Mouse (Mus musculus): ENCODE measurements around the gene 4933402D24Rik.

The 4933402D24Rik gene

DNA sequence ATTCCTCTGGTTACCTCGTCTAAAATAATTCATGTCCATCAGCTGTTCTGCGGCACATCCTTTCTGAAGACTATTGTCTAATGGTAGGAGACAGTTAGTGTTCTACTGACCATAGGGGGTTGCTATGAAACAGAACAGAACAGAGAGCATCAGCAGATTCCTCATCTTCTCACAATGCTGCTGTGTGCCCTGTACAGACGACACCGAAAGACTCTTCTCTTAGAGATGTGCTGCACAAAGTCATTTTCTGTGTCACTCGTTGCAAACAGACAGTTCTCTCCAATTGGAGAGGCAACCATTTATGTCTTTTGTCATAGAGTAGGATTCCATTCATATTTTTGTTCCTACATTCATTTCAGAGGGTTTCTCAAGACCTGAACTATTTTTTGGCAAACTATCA is at the start of gene 4933402D24Rik:
Gene 4933402D24Rik, minus strand, starts transcription at position 101 of the 400 bp plus-strand sequence.
- CTCF ChIA-PET: no interaction called here

DNA sequence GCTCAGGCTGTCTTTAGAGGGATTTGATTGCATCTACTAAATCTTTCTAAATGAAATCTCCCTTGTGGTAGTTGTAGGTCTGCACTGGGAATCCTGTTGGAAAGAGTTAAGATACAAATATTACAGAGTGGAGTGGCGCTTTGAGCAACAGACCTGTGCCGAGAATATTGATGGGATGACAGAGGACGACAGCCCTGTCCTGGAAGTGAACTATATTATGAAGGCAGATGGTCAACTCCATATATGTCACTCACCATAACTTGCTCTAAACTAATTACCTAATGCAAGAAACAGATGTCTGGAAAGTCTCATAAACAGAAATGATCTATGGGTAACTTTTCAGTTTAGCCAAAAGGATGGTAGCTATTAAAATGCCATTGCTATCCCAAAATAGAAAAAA is 39.5 kb upstream of the 4933402D24Rik start:
- CTCF ChIA-PET: no interaction called here

DNA sequence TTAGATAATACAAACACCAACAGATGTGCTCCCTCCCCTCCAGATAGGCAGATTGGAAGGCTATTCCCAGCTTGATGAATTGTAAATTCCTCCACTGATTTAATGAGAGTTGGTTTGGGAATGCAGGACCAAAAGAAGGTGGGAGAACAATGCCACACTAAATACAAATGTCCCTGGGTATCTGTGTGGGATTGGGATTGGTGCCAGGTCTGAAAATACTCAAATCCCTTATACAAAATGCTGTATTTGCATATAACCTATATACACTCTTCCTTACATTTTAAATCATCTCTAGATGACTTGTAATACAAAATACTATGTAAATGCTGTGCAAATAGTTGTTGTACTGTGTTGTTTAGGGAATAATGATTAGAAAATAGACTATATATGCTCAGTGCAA is 36.0 kb upstream of the 4933402D24Rik start:
- CTCF ChIA-PET: no interaction called here

DNA sequence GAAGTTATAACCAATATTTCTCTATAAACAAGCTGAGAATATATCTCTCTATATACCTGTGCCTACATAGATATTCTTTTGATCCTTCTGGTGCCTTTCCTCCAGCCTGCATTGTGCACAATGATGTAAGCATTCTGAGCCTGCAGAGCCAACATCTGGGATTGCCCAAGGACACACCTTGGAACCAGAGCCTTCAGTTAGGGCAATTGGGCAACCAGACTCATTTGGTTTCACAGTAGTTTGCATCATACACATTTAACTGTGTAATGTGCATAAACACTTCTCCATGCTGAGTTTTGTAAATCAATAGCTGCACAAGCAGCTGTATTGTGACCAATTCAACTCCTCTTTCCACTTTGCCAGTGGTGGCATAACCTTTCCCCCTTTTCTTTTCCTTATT is 25.3 kb upstream of the 4933402D24Rik start:
- CTCF ChIA-PET: no interaction called here

DNA sequence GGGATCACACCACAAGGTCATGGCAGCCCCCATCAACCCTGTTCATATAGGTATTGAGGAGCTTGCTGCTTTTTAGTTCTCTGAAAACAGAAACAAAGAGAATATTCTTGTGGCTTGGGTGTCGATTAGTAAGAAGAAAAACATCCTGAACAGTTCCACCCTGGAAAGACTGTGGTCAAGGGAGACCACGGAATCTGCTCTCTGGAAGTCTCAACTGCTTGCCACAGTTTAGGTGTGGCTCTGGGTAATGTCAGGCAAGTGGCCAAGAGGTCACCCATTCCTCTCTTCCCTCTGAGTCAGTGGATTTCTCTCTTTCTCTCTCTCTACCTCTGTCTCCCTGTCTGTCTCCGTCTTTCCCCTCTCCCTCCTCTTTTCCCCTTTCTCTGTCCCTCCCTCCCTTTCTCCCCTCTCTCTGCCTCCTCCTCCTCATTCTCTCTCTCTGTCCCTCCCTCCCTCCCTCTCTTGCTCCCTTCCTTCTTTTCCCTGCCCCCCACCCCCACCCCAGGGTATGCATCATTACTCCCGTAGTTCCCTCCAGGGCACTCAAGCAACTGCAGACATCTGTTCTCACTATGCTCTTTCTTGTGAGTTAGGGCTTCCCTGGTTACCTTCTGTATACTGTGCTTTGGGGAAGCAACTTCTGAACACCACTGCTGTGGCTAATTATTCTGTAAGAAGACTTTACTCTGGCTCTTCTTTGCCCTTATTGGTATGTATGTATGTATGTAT is 8.0 kb upstream of the 4933402D24Rik start:
- CTCF ChIA-PET: no interaction called here

DNA sequence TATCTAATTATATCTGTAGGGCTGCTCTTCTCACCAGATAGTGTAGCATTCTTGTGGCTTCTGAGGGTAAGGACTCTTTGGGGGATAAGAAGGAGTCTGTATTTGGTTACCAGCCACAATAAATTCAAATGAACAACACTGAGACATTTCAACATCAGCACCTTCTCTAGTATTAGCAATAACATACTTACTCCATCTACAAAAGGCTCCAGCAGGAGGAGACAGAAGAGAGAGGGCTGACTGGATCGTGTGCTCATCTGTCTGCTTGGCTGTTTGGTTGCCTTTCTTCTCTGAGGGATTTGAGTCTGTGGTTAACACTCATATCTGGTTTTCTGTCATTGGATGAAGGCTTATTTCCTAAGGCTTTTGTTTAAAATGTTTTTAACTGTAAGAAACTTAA is 7.3 kb upstream of the 4933402D24Rik start:
- CTCF ChIA-PET: no interaction called here

DNA sequence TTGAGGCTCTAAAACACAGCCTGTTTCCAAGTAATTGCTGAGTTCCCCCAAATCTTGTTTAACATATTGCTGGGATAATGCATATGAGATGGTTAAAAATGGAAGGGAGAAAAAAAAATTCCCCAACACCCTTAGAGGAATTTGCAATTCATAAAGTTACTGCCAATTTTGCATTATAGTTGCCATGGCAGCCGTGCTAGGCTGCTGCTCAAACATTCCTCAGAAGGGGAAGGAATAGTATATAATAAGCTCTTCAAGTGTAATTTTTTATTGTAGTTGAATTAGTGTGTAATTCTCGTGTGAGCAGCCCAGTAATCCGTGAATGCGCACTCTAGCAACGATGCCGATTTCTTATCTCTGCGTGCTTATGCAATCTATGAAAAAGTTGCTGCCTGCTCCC is 1.2 kb upstream of the 4933402D24Rik start:
- CTCF ChIA-PET: no interaction called here

DNA sequence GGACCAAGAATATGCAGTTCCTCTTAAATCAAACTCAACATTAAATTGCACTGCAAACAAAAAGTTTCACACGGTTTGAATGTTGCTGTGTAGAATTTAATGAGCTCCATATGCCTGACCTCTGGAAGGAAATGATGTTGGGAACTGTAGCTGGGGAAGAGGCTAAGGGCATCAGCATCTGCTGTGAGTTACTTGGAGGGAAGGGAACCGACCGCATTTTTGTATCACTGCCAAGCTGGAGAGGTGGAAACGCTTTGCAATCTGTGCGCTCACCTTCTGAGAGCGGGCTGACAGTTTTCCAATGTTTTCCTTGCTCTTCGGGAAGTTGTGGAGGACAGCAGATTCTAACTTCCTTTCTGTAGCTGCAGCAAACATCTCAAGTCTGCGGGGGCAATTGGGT is 955 bp downstream of the 4933402D24Rik start:
- CTCF ChIA-PET: no interaction called here

DNA sequence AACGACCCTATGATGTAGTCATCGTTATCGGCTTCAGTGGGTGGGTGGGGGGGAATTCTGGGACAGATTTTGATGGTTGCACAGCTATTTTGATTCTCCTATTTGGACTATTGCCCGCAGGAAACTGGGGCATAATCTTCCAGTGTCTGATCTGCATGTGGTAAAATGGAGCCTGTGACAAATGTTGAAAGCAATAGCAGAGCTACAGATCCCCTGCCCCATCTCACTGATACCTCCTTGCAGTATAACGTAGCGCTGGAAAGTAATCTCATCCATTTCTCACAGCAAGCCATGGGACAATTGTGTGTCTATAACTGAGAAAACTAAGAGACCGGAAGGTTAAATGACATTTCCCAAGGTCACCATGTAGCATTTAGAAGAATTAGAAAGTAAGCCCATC is 4.7 kb downstream of the 4933402D24Rik start:
- CTCF ChIA-PET: no interaction called here

DNA sequence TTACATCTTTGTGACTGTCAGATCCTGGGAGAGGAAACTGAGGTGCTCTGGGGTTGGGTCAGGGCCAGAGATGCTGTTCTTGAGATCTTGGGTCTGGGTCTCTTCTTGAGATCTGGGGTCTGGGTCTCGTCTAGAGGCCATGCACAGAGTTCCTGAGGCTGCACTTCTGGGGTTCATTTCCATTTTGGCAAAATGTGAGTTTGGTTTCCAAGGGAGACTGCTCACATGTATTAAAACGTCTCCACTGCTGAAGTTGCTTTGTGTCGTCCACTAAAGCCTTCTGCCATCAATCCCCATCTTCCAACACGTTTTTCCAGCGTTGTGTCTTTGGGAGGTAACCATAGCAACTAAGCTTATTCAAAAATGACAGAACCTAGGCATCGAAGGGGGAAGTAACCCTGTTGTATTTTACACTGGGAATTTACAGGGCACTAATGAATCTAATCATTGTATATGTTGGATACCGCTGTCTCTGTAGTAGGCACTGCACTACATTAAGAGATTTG is 5.1 kb downstream of the 4933402D24Rik start:
- CTCF ChIA-PET: no interaction called here

DNA sequence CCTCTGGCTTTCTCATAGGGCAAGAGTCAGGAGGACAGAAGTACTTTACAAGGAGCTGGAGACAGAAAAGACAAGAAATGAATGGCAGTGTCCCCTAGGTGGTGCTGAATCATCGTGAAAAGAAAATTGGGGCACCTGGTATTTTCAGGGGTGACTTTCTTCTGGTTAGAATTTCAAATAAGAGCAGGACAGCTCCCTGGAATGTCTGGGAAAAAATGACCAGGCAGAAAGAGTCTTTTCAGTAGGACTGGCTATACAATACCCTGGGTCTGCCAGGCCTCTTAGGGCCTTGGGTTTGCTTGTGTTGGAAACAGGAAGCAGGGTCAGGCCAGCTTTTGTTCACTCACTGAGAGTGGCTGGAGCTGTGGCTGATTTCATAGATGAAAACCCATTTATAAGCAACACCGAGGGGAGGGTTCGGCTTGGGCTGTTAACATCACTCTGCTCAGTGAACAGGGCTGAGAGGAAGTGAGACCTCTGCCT is 5.8 kb downstream of the 4933402D24Rik start:
- CTCF ChIA-PET: interaction anchor here (0.7 kb wide), 1 partner anchor 757 kb away, joined by 3 read pairs; no protein-coding TSS in a partner anchor

DNA sequence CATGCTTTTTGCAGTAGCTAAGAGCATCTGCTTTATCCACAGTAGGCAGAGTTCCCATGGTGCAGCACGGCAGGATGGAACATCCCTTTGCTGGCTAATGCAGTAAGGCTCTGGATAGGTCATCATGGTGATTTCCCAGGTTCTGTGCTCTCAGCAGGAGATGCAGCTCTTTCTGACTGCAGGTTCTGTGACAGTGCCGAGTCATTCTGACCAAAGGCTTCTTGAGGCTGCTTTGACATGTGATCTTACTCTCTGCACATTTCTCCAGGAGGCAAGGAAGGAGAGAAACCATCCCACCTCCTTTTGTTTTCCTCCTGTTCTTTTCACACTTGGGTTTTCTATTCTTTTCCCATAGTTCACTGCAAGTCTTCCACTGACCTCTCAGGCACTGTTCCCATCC is 13.1 kb downstream of the 4933402D24Rik start:
- CTCF ChIA-PET: no interaction called here

DNA sequence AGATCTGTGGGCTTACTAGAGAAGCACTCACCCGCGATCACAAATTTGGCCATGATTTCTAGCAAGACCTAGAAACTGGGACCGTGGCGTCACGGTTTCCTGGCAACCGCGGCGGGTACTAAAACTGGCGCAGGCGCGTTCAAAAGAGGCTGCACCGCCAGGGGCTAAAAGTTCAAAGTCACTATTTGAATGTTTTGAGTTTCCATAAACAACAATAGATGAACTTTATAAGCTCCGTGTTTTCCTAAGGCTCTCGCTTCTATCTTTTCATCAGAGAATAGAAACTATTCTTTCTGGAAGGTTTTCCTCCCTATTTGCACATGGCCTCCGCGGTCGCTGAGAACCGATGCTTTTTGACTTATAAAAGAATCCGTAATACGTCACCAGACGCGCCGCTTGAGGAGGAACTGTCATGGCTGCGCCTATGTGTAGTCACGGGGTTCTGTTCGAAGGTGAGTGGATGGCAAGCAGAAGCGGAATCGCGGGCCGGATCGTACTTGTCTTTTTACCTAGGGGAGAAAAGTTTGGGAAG is 38.8 kb downstream of the 4933402D24Rik start, which contains the start of the genes Mdh1b and Fastkd2:
Gene Mdh1b, minus strand, starts transcription at position 79 of the 532 bp plus-strand sequence.
Gene Fastkd2, plus strand, starts transcription at position 375 of the 532 bp plus-strand sequence.
- CTCF ChIA-PET: no interaction called here

DNA sequence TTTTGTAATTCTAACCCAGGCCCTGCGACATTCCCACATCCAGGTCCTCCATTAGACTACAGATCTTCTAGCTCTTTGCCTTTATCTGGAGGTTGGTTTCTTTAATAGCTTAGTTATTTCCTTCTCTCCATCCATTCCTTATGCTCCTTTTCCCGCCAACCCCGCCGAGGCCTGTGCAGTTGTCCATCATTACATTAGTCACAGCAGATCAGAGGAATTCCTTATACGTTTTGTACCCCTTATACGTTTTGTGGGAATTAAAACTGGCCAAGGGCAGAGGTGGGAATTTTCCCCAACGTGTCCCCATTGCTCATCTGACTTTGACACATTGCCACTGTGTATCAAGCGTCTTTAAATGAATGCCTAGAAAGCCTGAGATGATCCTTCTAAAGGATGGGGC is 39.3 kb downstream of the 4933402D24Rik start:
- CTCF ChIA-PET: no interaction called here

DNA sequence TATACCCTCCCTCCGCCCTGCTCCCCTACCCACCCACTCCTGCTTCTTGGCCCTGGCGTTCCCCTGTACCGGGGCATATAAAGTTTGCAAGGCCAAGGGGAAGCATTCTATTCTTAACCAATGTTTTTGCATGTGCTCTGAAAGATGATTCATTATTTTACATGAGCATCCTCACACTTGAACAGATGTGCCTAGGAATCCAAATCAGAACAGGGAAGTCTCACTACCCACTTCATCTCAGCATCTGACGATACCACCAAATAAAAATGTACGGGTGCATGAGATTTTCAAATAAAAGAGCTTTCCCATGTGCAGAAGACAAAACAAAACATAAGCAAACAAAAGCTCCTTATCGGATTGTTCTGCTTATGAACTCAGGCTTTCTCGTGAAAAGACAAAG is 48.9 kb downstream of the 4933402D24Rik start:
- CTCF ChIA-PET: no interaction called here

DNA sequence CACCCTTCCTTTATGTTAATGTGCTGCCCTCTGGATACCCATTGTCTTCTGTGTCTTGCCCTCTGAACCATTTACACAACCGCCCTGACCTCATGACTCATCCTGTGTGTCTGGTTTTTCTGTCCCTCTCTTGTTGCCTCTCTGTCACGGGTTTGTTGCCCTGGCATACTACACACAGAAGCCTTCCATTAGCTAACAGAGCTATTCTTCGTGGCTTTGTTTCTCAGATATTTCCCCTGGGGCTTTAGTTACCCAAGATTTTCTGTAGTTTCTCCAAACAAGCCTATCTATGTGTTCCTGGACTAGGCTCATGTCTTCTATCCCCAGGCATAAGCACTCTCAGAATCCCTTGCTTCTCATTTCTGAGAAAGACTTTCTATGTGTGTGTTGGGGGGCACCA is 60.2 kb downstream of the 4933402D24Rik start:
- CTCF ChIA-PET: no interaction called here

DNA sequence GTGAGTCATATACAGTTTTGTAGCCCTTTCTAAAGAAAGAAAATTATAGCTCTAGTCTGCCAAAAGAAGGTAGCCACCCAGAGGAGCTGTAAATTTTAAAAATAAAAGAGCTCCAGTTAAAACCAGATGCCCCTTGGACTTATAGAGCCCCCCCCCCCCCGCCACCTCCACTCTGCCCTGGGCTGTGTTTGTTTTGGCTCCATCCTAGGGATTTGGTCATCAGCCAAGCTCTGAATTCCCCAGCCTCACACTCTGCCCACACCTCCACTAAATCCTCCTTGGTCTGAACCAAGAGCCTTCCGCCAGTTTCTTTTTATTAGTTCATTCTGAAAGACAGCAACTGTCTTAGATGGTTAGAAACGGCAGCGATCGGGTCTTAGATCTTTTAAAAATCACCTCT is 63.3 kb downstream of the 4933402D24Rik start:
- CTCF ChIA-PET: no interaction called here
